Mouse (Mus musculus): ENCODE data around the gene Olfr1426. TPM values are rescaled to one million over a fixed set of nuclear protein-coding genes. Genes with fewer than 3 reads are reported as not detected.
"Not testable (repeated sequence)": the region's sequence is repeated elsewhere in the genome, so short reads cannot be mapped to it uniquely, and the experiment has no call there.

The Olfr1426 gene
- polyA plus RNA-seq (2015; fragmentation: Nextera tagmentation; extraction: Ambion mirVana): not detected in 2 replicates

- no peak for DNase-seq (ENCODE audit: low spot score)
These were observed at the start of gene Olfr1426 for GRCm38 (mm10) chr19:12091913-12092312. Olfr1426 (minus strand) TSS chr19:12092013.

- peak; percentile 5 for DNase-seq (ENCODE audit: low spot score)
These were observed 42.5 kb upstream of the Olfr1426 start for GRCm38 (mm10) chr19:12134289-12134688.

DNA sequence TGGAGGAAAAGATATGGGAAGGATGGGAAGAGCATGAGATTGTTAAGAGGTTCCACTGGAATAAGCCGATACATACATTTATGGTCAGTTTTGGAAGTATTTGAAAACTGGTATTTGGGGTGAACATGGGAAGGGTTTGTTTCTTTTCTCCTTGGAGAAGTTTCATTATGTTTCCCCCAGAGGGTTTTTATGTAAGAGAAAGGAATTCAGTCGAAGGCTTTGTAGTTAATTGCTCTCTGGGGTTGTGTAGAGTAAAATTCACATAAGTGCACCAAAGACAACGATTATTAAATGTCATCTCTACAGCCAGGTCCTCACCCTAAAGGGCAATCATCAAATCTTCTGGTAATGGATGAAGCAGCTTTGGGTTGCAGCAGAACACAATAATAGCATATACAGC lies 31.3 kb upstream of the Olfr1426 start, which contains the start of gene Olfr76:
TSS of gene Olfr76 (minus strand) at position 101 of the 400 bp plus-strand sequence.
- DNase-seq (ENCODE audit: low spot score): no peak

DNA sequence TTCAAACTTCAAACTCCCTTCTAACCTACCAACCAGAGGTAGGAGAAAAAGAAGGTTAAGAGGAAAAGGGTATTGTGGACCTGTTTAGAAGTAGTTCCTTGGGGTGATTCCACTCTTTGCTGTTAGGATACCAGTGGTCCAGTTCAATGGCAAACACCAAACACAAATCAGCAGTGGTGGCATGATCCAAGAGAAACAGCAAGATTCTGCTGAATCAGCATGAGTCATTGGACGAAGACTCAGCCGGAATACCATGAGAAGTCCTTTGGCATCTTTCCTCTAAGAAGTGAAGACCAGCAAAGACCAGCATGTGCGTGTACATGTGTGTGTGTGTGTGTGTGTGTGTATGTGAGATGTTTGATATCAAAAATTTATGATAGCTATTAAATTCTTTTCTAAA lies 24.7 kb upstream of the Olfr1426 start:
- no peak for DNase-seq (ENCODE audit: low spot score)

- no peak for DNase-seq (ENCODE audit: low spot score)
These were observed 24.0 kb upstream of the Olfr1426 start, which contains the start of gene Olfr1428 for GRCm38 (mm10) chr19:12115797-12116196. Olfr1428 (minus strand) TSS chr19:12115897.

DNA sequence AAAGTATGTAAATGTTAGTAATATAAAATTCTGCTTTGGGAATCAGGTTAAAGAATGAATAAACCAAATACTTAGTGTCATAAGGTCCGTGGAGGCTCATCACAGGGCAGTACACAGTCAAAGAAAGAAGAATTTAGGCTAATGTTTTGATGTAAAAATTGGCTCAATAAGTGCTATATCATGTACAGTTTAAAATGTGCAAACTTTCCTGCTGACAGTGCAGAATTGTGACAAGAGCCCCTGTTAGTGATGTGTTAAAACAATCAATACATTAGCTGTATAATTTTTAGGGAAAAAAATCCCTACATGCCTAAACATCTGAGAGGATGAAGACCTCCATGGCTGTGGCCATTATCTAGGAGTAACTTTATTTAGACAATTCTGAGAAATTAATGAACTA lies 22.0 kb upstream of the Olfr1426 start:
- no peak for DNase-seq (ENCODE audit: low spot score)

- DNase-seq (ENCODE audit: low spot score): no peak
These were observed 12.7 kb upstream of the Olfr1426 start for GRCm38 (mm10) chr19:12104541-12104940.

DNA sequence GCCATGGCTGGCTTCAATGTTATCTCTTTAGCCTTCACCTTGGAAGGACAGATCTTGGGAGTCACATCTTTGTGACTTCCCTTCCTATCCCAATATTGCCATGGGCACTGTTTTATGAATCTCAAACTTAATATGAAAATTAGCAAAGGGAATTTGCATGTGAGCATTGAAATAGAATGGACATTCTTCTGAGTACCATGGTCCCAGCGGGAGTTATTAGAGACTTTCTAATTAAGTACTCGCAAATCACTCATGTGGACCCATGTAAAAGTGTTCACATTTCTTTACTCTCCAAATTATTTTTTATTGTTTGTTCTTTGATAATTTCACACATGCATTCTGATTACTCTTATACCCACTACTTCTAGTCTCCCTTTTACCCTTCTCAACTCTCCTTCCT lies 11.4 kb upstream of the Olfr1426 start, which contains the start of gene Olfr1427:
TSS of gene Olfr1427 (minus strand) at position 101 of the 400 bp plus-strand sequence.
- DNase-seq (ENCODE audit: low spot score): no peak

- not testable (repeated sequence) for DNase-seq (ENCODE audit: low spot score)
These were observed 14.2 kb downstream of the Olfr1426 start, which contains the start of gene Olfr1425 for GRCm38 (mm10) chr19:12077631-12078030. Olfr1425 (minus strand) TSS chr19:12077731.

DNA sequence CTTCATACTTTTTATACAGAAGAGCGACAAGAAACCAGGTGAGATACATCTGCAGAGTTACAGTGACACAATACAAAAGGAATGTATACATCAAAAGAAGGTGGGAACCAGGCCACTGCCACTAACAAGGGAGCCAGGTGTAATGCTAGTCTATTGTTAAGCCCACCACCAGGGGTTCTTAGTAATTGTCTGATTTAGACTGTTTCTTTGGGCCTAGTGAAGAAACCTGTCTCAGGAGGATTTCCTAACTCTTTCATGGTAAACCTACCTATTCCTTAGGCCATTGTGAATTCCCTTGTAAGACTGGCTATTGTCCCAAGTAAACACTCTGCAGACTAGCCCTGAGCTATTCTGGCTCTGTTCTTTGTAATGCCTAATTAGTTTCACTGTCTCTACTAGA lies 22.3 kb downstream of the Olfr1426 start:
- DNase-seq (ENCODE audit: low spot score): not testable (repeated sequence)

GRCm38 (mm10) chr19:12067806-12068205 lies 24.0 kb downstream of the Olfr1426 start:
- DNase-seq (ENCODE audit: low spot score): not testable (repeated sequence)

DNA sequence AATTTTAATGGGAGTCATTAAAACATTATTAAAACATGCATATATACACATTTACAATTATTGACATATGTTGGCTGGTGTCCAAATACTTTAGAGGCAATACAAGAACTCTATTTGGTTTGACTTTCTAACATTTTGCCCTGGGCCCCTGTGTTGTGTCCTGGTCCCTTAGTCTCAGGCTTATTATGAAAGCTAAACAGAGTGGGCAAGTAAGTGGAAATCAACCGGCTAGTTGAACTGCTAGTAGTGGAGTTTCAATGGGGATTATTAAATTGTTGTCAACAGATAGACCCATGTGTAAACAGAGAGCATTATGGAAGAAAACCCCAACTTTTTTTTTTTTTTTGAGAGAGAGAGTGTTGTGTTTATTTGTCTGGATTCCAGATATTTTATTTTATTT lies 29.2 kb downstream of the Olfr1426 start, which contains the start of gene Olfr1424:
TSS of gene Olfr1424 (minus strand) at position 101 of the 400 bp plus-strand sequence.
- DNase-seq (ENCODE audit: low spot score): not testable (repeated sequence)

- DNase-seq (ENCODE audit: low spot score): no peak
These were observed 48.6 kb downstream of the Olfr1426 start for GRCm38 (mm10) chr19:12043163-12043562.

DNA sequence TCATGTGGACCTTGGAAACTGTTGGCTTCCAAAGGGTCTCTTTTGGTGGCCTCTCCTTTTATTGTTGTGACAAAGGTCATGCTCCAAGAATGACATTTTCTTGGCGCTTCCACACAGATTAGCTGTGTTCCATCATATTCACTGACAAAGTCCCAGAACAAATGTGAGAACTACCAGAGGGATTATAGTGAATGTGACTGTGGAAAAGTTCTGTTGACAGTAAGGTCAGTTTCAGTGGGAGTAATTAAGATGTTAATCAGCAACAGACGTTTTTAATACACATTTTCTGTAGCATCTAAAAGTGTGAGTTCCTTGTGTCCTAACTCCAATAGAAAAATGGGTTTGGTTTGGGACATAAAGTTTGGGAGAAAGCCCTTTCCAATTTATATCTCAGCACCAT lies 50.6 kb downstream of the Olfr1426 start, which contains the start of gene Olfr1423:
TSS of gene Olfr1423 (minus strand) at position 101 of the 400 bp plus-strand sequence.
- DNase-seq (ENCODE audit: low spot score): no peak

DNA sequence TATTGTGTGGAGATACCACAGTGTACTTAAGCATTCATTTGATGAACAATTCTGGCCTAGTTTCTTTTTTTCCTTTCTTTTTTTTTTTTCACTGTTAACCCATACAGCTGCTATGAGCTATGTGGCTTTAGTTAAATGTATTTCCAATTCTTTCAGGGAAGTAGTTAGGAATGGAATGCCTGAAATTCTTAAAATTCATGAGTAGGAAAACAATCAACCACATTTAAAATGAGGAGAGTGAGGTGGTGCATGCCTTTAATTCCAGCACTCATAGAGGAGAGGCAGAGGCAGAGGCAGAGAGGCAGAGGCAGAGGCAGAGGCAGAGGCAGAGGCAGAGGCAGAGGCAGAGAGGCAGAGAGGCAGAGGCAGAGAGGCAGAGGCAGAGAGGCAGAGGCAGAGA lies 54.1 kb downstream of the Olfr1426 start:
- DNase-seq (ENCODE audit: low spot score): no peak

Other genes starting within 250 kb of the Olfr1426 start
- not detected in 2 replicates for gene Olfr1418, start 230.9 kb downstream of the Olfr1426 start, polyA plus RNA-seq (2015; fragmentation: Nextera tagmentation; extraction: Ambion mirVana)
- not detected in 2 replicates for gene Olfr1419, start 216.9 kb downstream of the Olfr1426 start, polyA plus RNA-seq (2015; fragmentation: Nextera tagmentation; extraction: Ambion mirVana)
- not detected in 2 replicates for gene Olfr1420, start 205.4 kb downstream of the Olfr1426 start, polyA plus RNA-seq (2015; fragmentation: Nextera tagmentation; extraction: Ambion mirVana)
- gene Patl1, start 179.6 kb downstream of the Olfr1426 start, polyA plus RNA-seq (2015; fragmentation: Nextera tagmentation; extraction: Ambion mirVana): 12.5 and 13.1 TPM in 2 replicates
- 5.4 and 6.5 TPM in 2 replicates for gene Osbp, start 126.1 kb downstream of the Olfr1426 start, polyA plus RNA-seq (2015; fragmentation: Nextera tagmentation; extraction: Ambion mirVana)
- not detected in 2 replicates for gene Olfr1423, start 50.7 kb downstream of the Olfr1426 start, polyA plus RNA-seq (2015; fragmentation: Nextera tagmentation; extraction: Ambion mirVana)
- not detected in 2 replicates for gene Olfr1424, start 29.3 kb downstream of the Olfr1426 start, polyA plus RNA-seq (2015; fragmentation: Nextera tagmentation; extraction: Ambion mirVana)
- not detected in 2 replicates for gene Olfr1425, start 14.3 kb downstream of the Olfr1426 start, polyA plus RNA-seq (2015; fragmentation: Nextera tagmentation; extraction: Ambion mirVana)
- not detected in 2 replicates for gene Olfr1427, start 11.3 kb upstream of the Olfr1426 start, polyA plus RNA-seq (2015; fragmentation: Nextera tagmentation; extraction: Ambion mirVana)
- not detected in 2 replicates for gene Olfr1428, start 23.9 kb upstream of the Olfr1426 start, polyA plus RNA-seq (2015; fragmentation: Nextera tagmentation; extraction: Ambion mirVana)
- not detected in 2 replicates for gene Olfr76, start 31.2 kb upstream of the Olfr1426 start, polyA plus RNA-seq (2015; fragmentation: Nextera tagmentation; extraction: Ambion mirVana)
- not detected in 2 replicates for gene Olfr1555-ps1, start 78.1 kb upstream of the Olfr1426 start, polyA plus RNA-seq (2015; fragmentation: Nextera tagmentation; extraction: Ambion mirVana)
- gene Olfr1431, start 108.6 kb upstream of the Olfr1426 start, polyA plus RNA-seq (2015; fragmentation: Nextera tagmentation; extraction: Ambion mirVana): not detected in 2 replicates
- gene Olfr1432, start 140.6 kb upstream of the Olfr1426 start, polyA plus RNA-seq (2015; fragmentation: Nextera tagmentation; extraction: Ambion mirVana): not detected in 2 replicates
- not detected in 2 replicates for gene Olfr262, start 149.6 kb upstream of the Olfr1426 start, polyA plus RNA-seq (2015; fragmentation: Nextera tagmentation; extraction: Ambion mirVana)
- gene Olfr235, start 169.0 kb upstream of the Olfr1426 start, polyA plus RNA-seq (2015; fragmentation: Nextera tagmentation; extraction: Ambion mirVana): not detected in 2 replicates
- not detected in 2 replicates for gene Olfr1434, start 187.8 kb upstream of the Olfr1426 start, polyA plus RNA-seq (2015; fragmentation: Nextera tagmentation; extraction: Ambion mirVana)
- not detected in 2 replicates for gene Olfr1436, start 207.1 kb upstream of the Olfr1426 start, polyA plus RNA-seq (2015; fragmentation: Nextera tagmentation; extraction: Ambion mirVana)
- not detected in 2 replicates for gene Olfr1437, start 233.1 kb upstream of the Olfr1426 start, polyA plus RNA-seq (2015; fragmentation: Nextera tagmentation; extraction: Ambion mirVana)
- not detected in 2 replicates for gene Olfr1438-ps1, start 243.9 kb upstream of the Olfr1426 start, polyA plus RNA-seq (2015; fragmentation: Nextera tagmentation; extraction: Ambion mirVana)

All from thymus, postnatal 0 days (tissue).